Mouse (Mus musculus): ENCODE data around the gene Rcl1. TPM values are rescaled to one million over a fixed set of nuclear protein-coding genes. Genes with fewer than 3 reads are reported as not detected.

The Rcl1 gene
- polyA plus RNA-seq, 1 experiment from 2014 or later: 36.1 TPM

DNA sequence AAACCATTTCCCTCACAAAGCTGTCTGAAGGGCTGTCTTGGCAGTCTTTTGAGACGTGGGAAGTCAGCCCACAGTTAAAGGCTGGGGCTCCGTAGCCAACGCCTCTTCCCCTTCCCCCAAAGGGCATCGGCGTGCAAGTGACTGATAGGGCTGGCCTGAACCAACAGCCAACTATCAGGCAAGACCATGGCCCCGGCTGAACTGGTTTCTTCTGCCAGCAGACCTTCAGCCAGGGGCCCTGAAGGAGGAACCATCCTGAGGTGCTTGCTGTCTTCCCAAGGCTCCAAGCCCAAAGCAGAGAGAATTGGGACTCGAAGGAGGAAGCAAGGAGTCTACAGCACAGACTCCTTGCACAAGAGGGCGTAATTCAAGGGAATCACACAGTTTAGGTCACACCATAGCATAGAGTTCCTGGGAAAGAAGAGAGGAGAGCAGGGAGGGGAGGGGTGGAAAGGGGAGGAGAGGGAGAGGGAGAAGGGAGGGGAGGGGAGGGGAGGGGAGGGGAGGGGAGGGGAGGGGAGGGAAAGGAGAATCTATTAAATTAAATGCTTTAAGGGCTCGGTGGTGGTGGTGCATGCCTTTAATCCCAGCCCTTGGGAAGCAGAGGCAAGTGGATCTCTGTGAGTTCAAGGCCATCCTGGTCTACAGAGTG is 36.6 kb upstream of the Rcl1 start:
- no peak for ATAC-seq (ENCODE audit: low read depth)
- peak overlapping the region; percentile 22; the same call in 1 of the 2 replicates for H3K27ac ChIP-seq (ENCODE audit: low read depth, low read length)
- H3K9me3 ChIP-seq (ENCODE audit: control insufficient read depth, low read length): no peaks in the 10 kb centered on the region
- no peak overlapping the region for H3K4me3 ChIP-seq (ENCODE audit: low read depth, low read length)
- 56% methylated on average over 9 of the region's 9 CpGs for WGBS
- H3K27me3 ChIP-seq (ENCODE audit: control insufficient read depth, insufficient read depth, low read length): no peaks in the 10 kb centered on the region
- no peaks in the 10 kb centered on the region for H3K4me1 ChIP-seq (ENCODE audit: control insufficient read depth, insufficient read depth, low read length)
- no peak overlapping the region for H3K4me2 ChIP-seq (ENCODE audit: low read depth, low read length)
- no peak overlapping the region for H3K9ac ChIP-seq (replicated peaks; ENCODE audit: low read depth, low read length)
- H3K36me3 ChIP-seq (ENCODE audit: control insufficient read depth, insufficient read depth, low read length): no peaks in the 10 kb centered on the region

DNA sequence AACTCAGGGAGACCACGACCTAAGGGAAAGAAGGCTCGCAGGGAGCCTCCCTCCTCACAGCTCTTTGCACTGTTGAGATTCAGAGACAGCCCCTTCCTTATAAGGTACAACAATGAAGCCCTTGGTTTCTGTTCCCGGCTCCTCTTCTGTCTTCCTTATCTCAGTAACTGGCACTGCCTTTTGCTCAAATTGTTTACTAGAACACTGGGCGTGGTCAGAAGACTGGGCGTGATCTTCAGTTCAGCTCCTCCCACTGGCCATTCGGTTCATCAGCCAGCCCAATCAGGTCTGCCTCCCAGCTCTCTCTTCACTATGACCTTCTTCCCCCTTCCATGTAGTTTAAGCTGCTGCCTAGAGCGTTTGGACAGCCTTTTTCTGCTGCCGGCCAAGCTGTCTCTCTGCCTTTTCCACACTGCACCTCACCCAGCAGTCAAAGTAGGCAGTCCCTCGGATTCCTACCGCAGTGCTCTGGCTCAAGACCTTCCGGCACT is 34.1 kb upstream of the Rcl1 start:
- ATAC-seq (ENCODE audit: low read depth): no peak
- no peak overlapping the region for H3K27ac ChIP-seq (ENCODE audit: low read depth, low read length)
- H3K4me1 ChIP-seq (ENCODE audit: control insufficient read depth, insufficient read depth, low read length): no peaks in the 10 kb centered on the region
- no peaks in the 10 kb centered on the region for H3K9me3 ChIP-seq (ENCODE audit: control insufficient read depth, low read length)
- H3K36me3 ChIP-seq (ENCODE audit: control insufficient read depth, insufficient read depth, low read length): no peaks in the 10 kb centered on the region
- no peaks in the 10 kb centered on the region for H3K27me3 ChIP-seq (ENCODE audit: control insufficient read depth, insufficient read depth, low read length)
- peak overlapping the region; percentile 23; the same call in 1 of the 2 replicates for H3K4me2 ChIP-seq (ENCODE audit: low read depth, low read length)
- H3K4me3 ChIP-seq (ENCODE audit: low read depth, low read length): no peak overlapping the region
- WGBS: 13% methylated on average over 11 of the region's 11 CpGs
- no peak overlapping the region; the same call in 1 of the 2 replicates for H3K9ac ChIP-seq (replicated peaks; ENCODE audit: low read depth, low read length)

DNA sequence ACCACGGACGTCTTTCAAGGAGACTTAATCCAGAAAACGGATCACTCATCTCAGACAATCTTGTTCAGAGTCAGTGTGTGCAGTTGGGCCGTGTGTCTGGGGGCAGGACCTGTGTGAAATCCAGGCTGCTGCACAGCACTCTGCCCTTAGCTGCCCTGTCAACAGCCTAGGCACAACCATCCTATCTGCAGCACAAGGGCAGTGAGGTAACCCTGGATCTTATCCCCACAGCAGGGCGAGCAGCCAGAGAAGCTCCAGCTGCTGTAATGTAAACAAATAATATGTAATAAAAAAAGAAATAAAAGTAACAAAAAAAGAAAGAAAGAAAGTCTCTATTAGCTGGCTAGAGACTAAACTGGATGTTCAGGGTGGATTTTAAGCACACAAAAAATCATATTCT is 32.0 kb upstream of the Rcl1 start:
- Histone ChIP-seq H3K36me3 (ENCODE audit: control insufficient read depth, insufficient read depth, low read length) (no peaks in the 10 kb centered on the region), H3K9me3 (ENCODE audit: control insufficient read depth, low read length) (no peaks in the 10 kb centered on the region), H3K9ac (replicated peaks; ENCODE audit: low read depth, low read length) (no peak overlapping the region), H3K4me3 (ENCODE audit: low read depth, low read length) (no peak overlapping the region), H3K4me2 (ENCODE audit: low read depth, low read length) (no peak overlapping the region), H3K27me3 (ENCODE audit: control insufficient read depth, insufficient read depth, low read length) (no peaks in the 10 kb centered on the region), H3K4me1 (ENCODE audit: control insufficient read depth, insufficient read depth, low read length) (no peaks in the 10 kb centered on the region), H3K27ac (ENCODE audit: low read depth, low read length) (no peak overlapping the region)
- ATAC-seq (ENCODE audit: low read depth): no peak
- 87% methylated on average over 5 of the region's 5 CpGs for WGBS

DNA sequence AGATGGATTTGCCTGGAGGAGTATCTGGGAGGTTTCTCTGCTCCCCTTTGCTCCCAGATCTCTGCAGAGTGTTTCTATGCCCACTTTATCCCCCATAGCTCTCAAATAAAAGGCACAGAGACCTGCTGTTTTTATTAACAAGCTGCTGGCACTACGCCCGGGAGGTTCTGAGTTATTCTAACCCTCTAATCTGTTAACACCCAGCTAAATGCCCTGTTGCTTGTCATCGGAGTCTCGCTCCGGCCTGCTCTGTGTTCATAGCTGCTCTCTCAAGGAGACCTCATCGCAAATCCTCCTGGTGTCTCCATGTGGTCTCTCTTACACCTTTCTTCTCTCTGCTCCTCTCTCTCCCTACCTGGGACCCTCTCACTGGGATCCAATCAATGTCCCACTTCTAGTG is 26.4 kb upstream of the Rcl1 start:
- no peak; the same call in 1 of the 2 replicates for ATAC-seq (ENCODE audit: low read depth)
- H3K27ac ChIP-seq (ENCODE audit: low read depth, low read length): no peak overlapping the region
- H3K4me2 ChIP-seq (ENCODE audit: low read depth, low read length): no peak overlapping the region
- H3K4me3 ChIP-seq (ENCODE audit: low read depth, low read length): no peak overlapping the region
- H3K27me3 ChIP-seq (ENCODE audit: control insufficient read depth, insufficient read depth, low read length): no peaks in the 10 kb centered on the region
- H3K36me3 ChIP-seq (ENCODE audit: control insufficient read depth, insufficient read depth, low read length): no peaks in the 10 kb centered on the region
- no peak overlapping the region for H3K9ac ChIP-seq (replicated peaks; ENCODE audit: low read depth, low read length)
- 57% methylated on average over 6 of the region's 6 CpGs for WGBS
- no peaks in the 10 kb centered on the region for H3K9me3 ChIP-seq (ENCODE audit: control insufficient read depth, low read length)
- H3K4me1 ChIP-seq (ENCODE audit: control insufficient read depth, insufficient read depth, low read length): 0 out of 2 replicates have a peak, but pooled peaks cover 3% of the 10 kb centered on the region

DNA sequence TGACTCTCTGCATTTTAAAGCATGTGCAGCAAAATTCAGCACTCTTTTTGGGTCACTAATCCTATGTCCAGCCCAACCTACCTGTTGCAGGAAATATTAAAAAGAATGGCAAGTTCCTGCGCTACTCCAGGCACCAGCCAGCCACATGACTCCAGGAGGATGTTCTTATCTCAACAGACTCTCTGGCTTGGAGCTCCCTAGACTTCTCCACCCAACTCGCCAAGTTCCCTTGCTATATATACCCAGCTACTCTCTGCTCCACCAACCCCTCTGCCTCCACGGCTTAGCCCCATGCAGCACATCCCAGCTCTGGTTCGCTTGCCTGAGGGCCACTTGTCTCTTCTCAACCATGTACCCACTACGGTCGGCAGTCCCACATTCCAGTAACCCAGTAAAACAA is 12.5 kb upstream of the Rcl1 start:
- 89% methylated on average over 6 of the region's 6 CpGs for WGBS
- H3K27me3 ChIP-seq (ENCODE audit: control insufficient read depth, insufficient read depth, low read length): no peaks in the 10 kb centered on the region
- ATAC-seq (ENCODE audit: low read depth): no peak

DNA sequence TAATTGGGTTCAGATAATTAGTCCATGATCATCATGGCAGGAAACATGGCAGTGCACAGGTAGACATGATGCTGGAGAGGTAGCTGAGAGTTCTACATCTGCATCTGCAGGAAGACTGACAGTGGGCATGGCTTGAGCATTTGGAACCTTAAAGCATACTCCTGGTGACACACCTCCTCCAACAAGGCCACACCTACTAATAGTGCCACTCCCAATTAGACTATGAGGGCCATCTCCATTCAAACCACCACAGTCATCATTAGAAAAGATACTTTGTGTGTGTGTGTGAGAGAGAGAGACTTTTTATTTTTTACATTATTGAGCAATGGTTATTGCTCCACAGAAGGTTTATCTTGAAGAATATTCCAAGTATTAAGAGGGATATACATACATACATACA is 9.0 kb upstream of the Rcl1 start:
- H3K27ac ChIP-seq (ENCODE audit: low read depth, low read length): no peak overlapping the region
- no peaks in the 10 kb centered on the region for H3K36me3 ChIP-seq (ENCODE audit: control insufficient read depth, insufficient read depth, low read length)
- no peaks in the 10 kb centered on the region for H3K9me3 ChIP-seq (ENCODE audit: control insufficient read depth, low read length)
- no peak for ATAC-seq (ENCODE audit: low read depth)
- no peak overlapping the region for H3K9ac ChIP-seq (replicated peaks; ENCODE audit: low read depth, low read length)
- H3K4me3 ChIP-seq (ENCODE audit: low read depth, low read length): no peak overlapping the region
- no peaks in the 10 kb centered on the region for H3K27me3 ChIP-seq (ENCODE audit: control insufficient read depth, insufficient read depth, low read length)
- no peak overlapping the region for H3K4me2 ChIP-seq (ENCODE audit: low read depth, low read length)
- no peaks in the 10 kb centered on the region for H3K4me1 ChIP-seq (ENCODE audit: control insufficient read depth, insufficient read depth, low read length)

More for the DNA sequence above, 12.5 kb upstream of the Rcl1 start:
- no peak overlapping the region for H3K9ac ChIP-seq (replicated peaks; ENCODE audit: low read depth, low read length)
- H3K4me1 ChIP-seq (ENCODE audit: control insufficient read depth, insufficient read depth, low read length): no peaks in the 10 kb centered on the region
- no peaks in the 10 kb centered on the region for H3K36me3 ChIP-seq (ENCODE audit: control insufficient read depth, insufficient read depth, low read length)
- no peak overlapping the region for H3K4me2 ChIP-seq (ENCODE audit: low read depth, low read length)
- no peak overlapping the region for H3K27ac ChIP-seq (ENCODE audit: low read depth, low read length)
- no peaks in the 10 kb centered on the region for H3K9me3 ChIP-seq (ENCODE audit: control insufficient read depth, low read length)
- no peak overlapping the region for H3K4me3 ChIP-seq (ENCODE audit: low read depth, low read length)

DNA sequence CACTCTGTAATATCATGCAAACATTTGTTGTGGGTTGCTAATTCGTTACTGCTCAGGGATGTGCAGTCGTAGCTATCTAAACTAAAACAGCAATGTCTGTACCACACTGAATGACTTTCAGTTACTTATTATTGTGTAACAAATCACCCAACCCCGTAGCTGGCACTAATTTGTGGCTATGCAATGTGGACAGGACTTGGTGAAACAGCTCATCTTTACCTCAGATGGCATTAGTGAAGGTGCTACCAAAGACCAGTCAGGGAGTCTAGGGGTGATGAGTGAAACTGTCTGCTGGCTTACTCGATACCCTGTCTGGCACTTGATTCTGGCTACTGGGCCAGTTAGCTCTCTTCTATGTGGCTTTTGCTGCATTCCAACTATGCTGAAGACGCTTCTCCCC is 2.1 kb upstream of the Rcl1 start:
- Histone ChIP-seq H3K27ac (ENCODE audit: low read depth, low read length) (no peak overlapping the region), H3K9ac (replicated peaks; ENCODE audit: low read depth, low read length) (no peak overlapping the region), H3K4me1 (ENCODE audit: control insufficient read depth, insufficient read depth, low read length) (peaks cover 8% of the 10 kb centered on the region; the same call in 1 of the 2 replicates), H3K4me3 (ENCODE audit: low read depth, low read length) (no peak overlapping the region), H3K27me3 (ENCODE audit: control insufficient read depth, insufficient read depth, low read length) (no peaks in the 10 kb centered on the region), H3K9me3 (ENCODE audit: control insufficient read depth, low read length) (no peaks in the 10 kb centered on the region), H3K4me2 (ENCODE audit: low read depth, low read length) (no peak overlapping the region), H3K36me3 (ENCODE audit: control insufficient read depth, insufficient read depth, low read length) (no peaks in the 10 kb centered on the region)
- WGBS: 78% methylated on average over 5 of the region's 5 CpGs
- ATAC-seq (ENCODE audit: low read depth): no peak

DNA sequence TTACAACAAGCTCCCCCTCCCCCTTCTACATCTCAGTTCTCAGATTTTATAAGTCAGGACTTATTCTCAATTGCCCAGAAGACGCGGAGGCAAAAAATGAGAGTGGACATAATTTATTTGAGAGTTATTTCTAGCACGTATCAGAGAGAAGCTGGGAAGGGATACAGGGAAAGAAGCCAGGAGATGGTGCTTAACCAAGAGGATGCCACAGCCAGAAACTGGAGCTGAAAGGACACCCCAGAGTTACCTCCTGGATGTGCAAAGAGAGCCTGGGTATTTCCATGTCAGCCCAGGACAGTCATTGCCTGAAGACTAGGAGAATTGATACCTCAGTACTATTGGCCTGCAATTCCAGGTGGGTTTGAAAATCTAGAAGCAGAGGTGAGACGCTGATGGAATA is 1.6 kb upstream of the Rcl1 start:
- WGBS: 84% methylated on average over 4 of the region's 4 CpGs
- H3K4me2 ChIP-seq (ENCODE audit: low read depth, low read length): peak overlapping the region; percentile 72; the same call in 1 of the 2 replicates

DNA sequence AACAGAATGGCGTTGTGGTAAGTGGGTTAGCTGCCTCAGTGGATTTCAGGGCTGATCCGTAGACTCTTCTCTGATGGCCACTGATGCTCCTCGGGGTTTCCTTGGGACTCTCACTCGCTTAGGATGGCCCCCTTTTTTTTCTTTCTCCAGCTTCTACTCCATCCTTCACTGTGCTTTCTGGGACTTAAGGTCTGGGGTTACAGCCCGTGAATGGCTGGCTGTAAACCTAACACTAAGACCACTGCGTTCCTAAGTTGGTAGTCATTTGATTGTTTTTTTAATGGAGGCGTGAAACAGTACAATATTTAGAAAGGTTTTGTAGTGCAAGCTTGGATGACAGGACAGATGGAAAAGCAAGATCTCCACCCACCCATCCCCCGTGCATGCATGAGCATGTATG is 914 bp upstream of the Rcl1 start:
- ATAC-seq (ENCODE audit: low read depth): no peak
- 13% methylated on average over 8 of the region's 8 CpGs for whole genome bisulfite sequencing

More for the DNA sequence above, 1.6 kb upstream of the Rcl1 start:
- H3K27me3 ChIP-seq (ENCODE audit: control insufficient read depth, insufficient read depth, low read length): no peaks in the 10 kb centered on the region
- H3K36me3 ChIP-seq (ENCODE audit: control insufficient read depth, insufficient read depth, low read length): no peaks in the 10 kb centered on the region
- 0 out of 2 replicates have a peak overlapping the region, but pooled peaks have one; percentile 11 for H3K9ac ChIP-seq (replicated peaks; ENCODE audit: low read depth, low read length)
- peaks cover 8% of the 10 kb centered on the region; the same call in 1 of the 2 replicates for H3K4me1 ChIP-seq (ENCODE audit: control insufficient read depth, insufficient read depth, low read length)
- H3K27ac ChIP-seq (ENCODE audit: low read depth, low read length): no peak overlapping the region
- H3K4me3 ChIP-seq (ENCODE audit: low read depth, low read length): no peak overlapping the region
- no peaks in the 10 kb centered on the region for H3K9me3 ChIP-seq (ENCODE audit: control insufficient read depth, low read length)
- ATAC-seq (ENCODE audit: low read depth): no peak

More for the DNA sequence above, 914 bp upstream of the Rcl1 start:
- peak overlapping the region; percentile 58 for H3K9ac ChIP-seq (replicated peaks; ENCODE audit: low read depth, low read length)
- H3K27ac ChIP-seq (ENCODE audit: low read depth, low read length): no peak overlapping the region
- H3K9me3 ChIP-seq (ENCODE audit: control insufficient read depth, low read length): no peaks in the 10 kb centered on the region
- H3K4me1 ChIP-seq (ENCODE audit: control insufficient read depth, insufficient read depth, low read length): peaks cover 8% of the 10 kb centered on the region; the same call in 1 of the 2 replicates
- H3K4me2 ChIP-seq (ENCODE audit: low read depth, low read length): peak overlapping the region; percentile 72
- H3K36me3 ChIP-seq (ENCODE audit: control insufficient read depth, insufficient read depth, low read length): no peaks in the 10 kb centered on the region
- no peaks in the 10 kb centered on the region for H3K27me3 ChIP-seq (ENCODE audit: control insufficient read depth, insufficient read depth, low read length)
- peak overlapping the region; percentile 98 for H3K4me3 ChIP-seq (ENCODE audit: low read depth, low read length)
